Mouse (Mus musculus): Measurements from ENCODE around the gene Coil.
"Not testable (repeated sequence)": the region's sequence is repeated elsewhere in the genome, so short reads cannot be mapped to it uniquely, and the experiment has no call there.

The Coil gene

GRCm38 (mm10) chr11:89006404-89006803 is 36.4 kb downstream of the Coil start:
- DNase-seq = no peak

DNA sequence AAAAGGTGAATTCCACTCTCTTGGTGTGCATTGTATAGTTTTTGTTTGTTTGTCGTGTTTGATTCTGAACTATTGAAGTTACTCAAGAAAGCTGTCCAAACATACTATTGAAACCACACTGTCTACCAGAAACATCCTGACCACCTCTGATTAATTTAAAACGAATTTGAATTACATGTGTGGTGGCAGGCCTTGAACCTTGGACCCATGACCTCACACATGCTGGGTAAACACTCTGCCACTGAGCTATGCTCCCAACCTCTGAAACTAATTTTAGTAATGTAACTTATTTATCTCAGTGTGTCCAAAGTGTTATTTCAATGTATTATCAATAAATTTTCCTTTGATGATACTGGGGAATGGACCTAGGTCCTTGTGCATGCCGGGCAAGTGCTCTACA is 37.5 kb downstream of the Coil start:
- DNase-seq = no peak

DNA sequence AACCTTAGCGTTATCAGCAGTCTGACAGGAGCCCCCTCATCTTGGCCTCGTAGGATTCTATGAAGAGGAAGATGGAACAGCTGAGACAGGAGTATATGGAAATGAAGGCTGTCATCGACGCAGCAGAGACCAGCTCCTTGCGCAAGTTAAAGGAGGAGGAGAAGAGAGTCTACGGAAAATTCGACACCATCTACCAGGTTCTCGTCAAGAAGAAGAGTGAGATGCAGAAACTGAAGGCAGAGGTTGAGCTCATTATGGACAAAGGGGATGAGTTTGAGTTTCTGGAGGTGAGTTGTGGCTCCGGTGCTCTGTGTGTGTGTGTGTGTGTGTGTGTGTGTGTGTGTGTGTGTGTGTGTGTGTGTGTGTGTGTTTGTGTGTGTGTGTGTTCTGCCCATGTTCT is 39.0 kb downstream of the Coil start:
- DNase-seq = no peak

DNA sequence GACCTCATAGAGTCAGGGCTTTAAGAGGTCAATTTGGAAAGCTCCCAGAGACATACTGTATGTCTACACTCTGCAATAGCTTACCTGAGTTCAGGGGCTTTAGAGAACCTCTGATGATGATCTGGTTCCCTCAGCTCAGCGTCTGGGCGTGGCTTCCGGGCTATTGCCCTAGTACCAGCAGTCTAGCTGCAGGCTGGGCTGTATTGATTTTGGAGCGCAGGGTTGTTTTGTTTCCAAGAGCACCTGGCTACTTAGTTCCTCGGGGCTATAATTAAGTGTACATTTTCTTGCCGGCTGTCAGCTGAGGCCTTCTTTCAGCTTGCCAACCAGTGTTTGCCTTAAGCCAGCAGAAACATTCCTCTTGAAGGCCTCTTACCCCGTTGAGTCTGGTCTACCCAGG is 39.4 kb downstream of the Coil start:
- no peak for DNase-seq

GRCm38 (mm10) chr11:89012241-89012640 is 42.2 kb downstream of the Coil start:
- DNase-seq = peak; percentile 72

DNA sequence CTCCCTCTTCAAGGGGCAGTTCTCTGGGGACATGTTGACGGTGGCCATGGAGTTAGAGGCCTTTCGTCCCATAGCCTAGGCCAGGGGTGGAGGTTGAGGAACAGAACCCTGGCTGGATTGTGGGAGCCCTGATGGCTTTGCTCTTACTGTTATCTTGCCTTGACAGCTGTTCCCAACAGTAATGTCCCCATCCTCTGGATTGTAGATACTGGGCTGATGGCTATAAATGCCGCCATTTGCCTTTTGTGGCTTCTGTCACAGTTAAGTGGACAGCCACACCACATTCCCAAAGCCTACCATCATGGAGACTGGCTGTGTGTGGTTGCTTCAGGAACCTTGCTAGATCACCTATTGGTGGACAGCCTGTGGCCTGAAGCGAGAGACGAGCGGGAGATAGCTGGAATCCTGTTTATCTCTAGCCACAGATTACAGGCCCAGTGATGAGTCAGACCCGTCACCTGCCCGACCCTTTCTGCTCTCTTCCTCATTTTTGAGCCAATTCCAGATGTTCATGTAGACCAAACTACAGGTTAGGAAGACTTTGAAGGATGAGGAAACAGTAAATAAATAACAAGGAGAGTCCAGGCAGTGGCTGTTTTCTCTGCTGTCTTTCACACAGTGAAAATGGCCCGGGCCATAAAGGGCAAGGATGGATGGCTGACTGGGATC is 47.6 kb downstream of the Coil start:
- DNase-seq = no peak

GRCm38 (mm10) chr11:89020681-89021305 is 50.7 kb downstream of the Coil start:
- DNase-seq = no peak

- no peak for DNase-seq
Measured at GRCm38 (mm10) chr11:89021687-89022086, 51.6 kb downstream of the Coil start.

DNA sequence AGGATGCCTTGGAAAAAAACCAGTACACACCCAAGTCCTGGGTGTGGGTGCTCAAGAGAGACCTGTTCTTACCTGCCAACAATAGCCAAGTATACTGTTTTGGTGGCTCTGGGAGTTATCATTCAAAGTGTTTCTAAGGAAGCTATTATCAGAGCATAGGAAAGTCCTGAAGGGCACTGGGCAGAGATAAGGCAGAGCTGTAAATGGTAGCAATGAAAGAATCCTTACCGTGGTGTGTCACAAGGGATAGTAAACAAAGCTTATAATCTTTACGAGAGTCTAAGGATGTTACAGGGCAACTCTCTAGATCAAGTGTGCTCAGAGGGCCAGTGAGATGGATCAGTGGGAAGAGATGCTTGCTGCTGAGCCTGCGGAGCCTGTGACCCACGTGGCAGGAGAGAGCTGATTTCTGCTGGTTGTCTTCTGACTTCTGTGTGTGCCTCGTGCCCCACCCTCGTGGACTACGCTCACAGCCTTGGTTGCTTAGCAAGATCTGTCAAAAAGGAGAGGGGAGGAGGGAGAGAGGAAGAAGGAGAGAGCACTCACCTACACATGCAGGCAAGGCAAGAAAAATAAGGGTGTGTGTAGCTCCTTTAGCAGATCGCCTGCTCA is 52.2 kb downstream of the Coil start:
- DNase-seq = no peak

DNA sequence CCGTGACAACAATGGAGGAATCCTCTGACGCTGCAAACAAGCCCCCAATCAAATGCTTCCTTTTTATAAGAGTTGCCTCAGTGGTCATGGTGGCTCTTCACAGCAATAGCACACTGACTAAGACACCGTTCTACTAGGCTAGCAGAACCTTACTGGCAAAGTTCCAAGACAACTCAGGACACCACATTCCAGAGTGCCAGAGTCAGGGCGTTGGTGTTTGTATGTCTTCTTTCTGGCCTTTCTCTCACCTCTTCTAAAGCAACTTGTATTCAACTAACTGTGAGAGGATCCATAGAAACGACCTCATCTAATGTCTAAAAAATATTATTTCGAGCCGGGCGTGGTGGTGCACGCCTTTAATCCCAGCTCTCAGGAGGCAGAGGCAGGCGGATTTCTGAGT is 53.4 kb downstream of the Coil start:
- no peak for DNase-seq

- DNase-seq = peak; percentile 86
Measured at GRCm38 (mm10) chr11:89024181-89024881, 54.3 kb downstream of the Coil start.

DNA sequence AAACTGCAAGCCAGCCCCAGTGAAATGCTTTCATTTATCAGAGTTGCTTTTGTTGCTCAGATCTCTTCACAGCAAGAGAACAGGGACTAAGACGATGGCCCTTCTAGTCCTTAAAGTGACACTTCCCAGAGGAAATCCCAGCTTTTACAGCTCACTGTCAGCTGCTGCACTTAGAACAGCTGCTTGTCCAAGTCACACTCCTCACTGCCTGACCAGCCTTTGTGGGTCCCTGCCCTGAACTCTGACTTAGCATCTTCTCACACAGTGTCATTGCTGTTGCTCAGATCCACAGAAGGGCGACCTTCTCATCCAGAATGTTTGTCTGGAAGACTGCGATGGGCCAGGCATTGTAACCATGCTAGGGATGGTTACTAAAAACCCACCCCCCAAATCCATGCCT is 55.6 kb downstream of the Coil start:
- DNase-seq = no peak

DNA sequence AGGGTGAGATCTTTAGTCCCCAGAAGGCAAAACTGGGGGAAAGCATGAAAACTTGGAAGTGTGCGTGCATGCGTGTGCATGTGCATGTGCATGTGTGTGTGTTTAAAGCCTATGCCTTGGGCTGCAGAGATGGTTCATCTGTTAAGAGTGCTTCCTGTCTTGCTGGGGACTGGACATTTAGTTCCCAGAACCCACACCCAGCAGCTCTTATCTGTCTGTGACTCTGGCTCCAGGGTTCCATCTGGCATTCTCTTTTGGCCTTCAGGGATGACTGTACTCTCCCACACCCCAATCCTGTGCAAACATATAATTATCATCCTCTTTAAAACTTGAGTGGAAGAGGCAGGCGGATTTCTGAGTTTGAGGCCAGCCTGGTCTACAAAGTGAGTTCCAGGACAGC is 56.1 kb downstream of the Coil start:
- DNase-seq = no peak

DNA sequence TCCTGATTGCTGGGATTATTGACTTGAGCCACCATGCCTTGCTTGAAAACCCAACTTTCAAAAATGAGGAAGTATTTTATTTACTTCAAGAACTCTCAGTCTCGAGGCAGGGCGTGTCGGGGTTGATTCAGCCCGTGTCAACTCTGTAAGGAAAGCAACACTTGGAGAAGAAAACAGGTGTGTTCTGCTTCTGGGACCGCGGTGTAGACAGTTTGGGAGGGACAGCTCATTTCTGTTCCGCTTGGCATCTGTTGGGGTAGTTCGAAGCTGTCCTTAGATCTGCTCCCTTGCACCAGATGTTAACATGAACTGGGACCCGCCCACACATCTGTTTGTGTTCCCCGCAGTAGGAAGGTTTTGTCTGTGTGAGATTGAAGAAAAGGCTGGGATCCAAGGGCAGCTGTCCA is 57.9 kb downstream of the Coil start:
- DNase-seq = no peak

GRCm38 (mm10) chr11:89028871-89029405 is 58.9 kb downstream of the Coil start:
- no peak for DNase-seq

GRCm38 (mm10) chr11:89030552-89030951 is 60.5 kb downstream of the Coil start:
- DNase-seq = no peak

DNA sequence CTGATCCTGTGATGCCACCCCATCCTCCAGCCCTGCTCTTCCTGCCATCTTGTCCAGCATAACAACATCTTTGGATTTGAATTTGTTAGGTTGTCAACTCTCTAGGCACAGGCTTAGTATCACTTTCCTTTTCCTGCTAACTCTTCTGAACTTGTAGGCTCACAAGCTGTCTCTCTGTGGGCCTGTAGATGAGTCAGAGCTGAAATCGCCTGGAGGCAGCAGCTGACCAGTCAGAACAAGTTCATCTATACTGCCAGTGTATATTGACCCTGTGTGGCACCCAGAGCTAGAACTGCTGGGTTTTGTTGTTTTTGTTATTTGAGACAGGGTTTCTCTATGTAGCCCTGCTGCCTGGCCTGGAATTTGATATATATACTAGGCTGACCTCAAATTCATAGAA is 61.1 kb downstream of the Coil start:
- DNase-seq = no peak

- no peak for DNase-seq
Measured at GRCm38 (mm10) chr11:89034592-89034991, 64.5 kb downstream of the Coil start.

GRCm38 (mm10) chr11:89035552-89035951 is 65.5 kb downstream of the Coil start:
- no peak for DNase-seq

GRCm38 (mm10) chr11:89038496-89038895 is 68.4 kb downstream of the Coil start:
- DNase-seq = no peak

DNA sequence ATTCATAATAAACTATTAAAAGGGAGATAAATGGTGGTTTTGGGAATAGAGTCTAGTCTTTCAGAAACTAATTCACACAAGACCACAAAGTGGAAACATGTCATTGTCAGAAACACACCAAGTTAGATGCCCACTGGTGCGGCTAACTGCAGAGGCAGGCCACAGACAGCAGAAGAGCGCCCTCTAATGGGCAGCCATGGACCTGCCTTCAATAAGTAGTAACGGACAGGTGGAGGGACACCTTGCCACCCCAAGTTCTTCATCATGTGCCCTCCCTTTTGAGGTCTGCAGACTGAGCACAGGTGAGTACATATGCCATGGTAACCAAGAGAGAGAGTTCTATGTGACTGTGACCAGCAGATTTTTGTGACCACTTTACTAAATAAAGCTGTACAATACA is 69.3 kb downstream of the Coil start:
- DNase-seq = peak; percentile 77

DNA sequence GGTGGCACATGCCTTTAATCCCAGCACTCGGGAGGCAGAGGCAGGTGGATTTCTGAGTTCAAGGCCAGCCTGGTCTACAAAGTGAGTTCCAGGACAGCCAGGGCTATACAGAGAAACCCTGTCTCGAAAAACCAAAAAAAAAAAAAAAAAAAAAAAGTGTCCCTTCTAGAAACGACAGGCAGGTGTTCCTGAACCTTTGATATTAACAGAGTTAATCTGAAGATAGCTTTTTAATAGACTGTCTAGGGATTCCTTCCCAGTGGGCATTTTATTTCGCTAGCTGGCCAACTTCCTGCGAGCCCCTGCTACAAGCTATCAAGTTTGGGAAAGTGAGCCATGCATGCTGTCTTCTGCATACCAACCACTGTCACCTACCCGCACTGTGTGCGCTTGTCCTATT is 71.0 kb downstream of the Coil start:
- not testable (repeated sequence) for DNase-seq
